In the genomic region with DNA sequence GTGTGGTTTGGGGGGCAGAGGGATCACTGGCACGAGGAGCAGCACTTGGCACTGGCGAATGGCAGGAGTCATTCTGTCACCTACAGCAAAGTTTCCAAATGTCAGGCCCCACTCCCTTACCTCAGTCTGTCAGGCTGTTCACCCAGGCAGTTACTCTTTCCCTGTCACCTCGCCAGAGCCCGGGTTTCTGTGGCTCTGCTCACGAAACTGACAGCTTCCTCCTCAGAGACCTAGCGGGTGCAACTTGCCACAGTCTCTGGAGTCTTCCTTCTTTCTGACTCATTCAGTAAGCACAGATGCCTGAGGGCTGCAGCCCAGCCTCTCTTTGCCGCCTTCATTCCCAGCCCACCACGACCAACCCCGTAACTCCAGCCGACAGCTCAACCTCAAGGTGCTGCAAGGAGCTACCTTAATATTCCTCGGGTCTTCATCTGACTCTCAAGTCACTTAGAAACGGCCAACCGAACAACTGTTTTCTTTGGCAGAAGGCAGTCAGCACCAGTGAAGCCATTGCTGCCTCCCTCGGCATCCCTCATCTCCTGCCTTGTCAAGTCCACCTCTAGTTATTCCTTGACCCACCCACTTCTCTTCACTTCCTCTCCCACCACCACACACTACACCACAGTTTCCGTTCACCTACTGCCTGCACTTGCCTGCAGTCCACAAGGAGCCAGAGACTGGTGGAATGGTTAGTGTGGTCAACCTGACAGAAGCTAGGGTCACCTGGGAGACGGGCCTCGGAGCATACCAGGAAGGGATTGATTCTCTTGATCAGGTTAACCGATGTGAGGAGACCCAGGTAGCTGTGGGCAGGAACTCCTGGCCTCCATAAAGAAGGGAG, we compare ENCODE assay signal across 7 mouse cellular contexts. TPM values are rescaled to one million over a fixed set of nuclear protein-coding genes. Genes with fewer than 3 reads are reported as not detected.
DNase-seq lines count a peak whose midpoint lies in the region; ATAC-seq and TF ChIP-seq lines count a peak whose summit lies in the region.

No protein-coding gene starts in this region.

- H3K9ac ChIP-seq in hindbrain, embryonic 15.5 days: peak overlapping the region; percentile 80; the same call in 1 of the 2 replicates
- peak overlapping the region; percentile 71 for H3K9ac ChIP-seq in neural tube, embryonic 15.5 days (replicated peaks)

- TF ChIP-seq CTCF in lung, adult 2 months (IDR thresholded peaks at IDR 0.05; ENCODE audit: insufficient read depth, low read length): no peak

- H3K36me3 ChIP-seq in hindbrain, embryonic 15.5 days: peaks cover 21% of the 10 kb centered on the region
- H3K36me3 ChIP-seq in neural tube, embryonic 15.5 days: peaks cover 30% of the 10 kb centered on the region

- peak overlapping the region; percentile 90; the same call in 1 of the 2 replicates for H3K27ac ChIP-seq in hindbrain, embryonic 15.5 days (replicated peaks)
- H3K27ac ChIP-seq in neural tube, embryonic 15.5 days (replicated peaks): peak overlapping the region; percentile 92; the same call in 1 of the 2 replicates

- peaks cover 42% of the 10 kb centered on the region for H3K4me1 ChIP-seq in hindbrain, embryonic 15.5 days (replicated peaks)
- peaks cover 13% of the 10 kb centered on the region for H3K4me1 ChIP-seq in lung, adult 2 months (ENCODE audit: control insufficient read depth, insufficient read depth, low read length)
- peaks cover 43% of the 10 kb centered on the region for H3K4me1 ChIP-seq in neural tube, embryonic 15.5 days

- peak overlapping the region; percentile 75 for H3K4me3 ChIP-seq in hindbrain, embryonic 15.5 days
- peak overlapping the region; percentile 81 for H3K4me3 ChIP-seq in lung, adult 2 months (replicated peaks; ENCODE audit: extremely low read depth, low read depth, low read length)
- peak overlapping the region; percentile 94 for H3K4me3 ChIP-seq in neural tube, embryonic 15.5 days (replicated peaks)

- 72% methylated on average over 18 of the region's 18 CpGs for WGBS in hindbrain, embryonic 15.5 days
- 49% methylated on average over 18 of the region's 18 CpGs for WGBS in lung, adult 2 months
- 70% methylated on average over 18 of the region's 18 CpGs for WGBS in neural tube, embryonic 15.5 days

- no peak for ATAC-seq in hindbrain, embryonic 15.5 days (ENCODE audit: low FRiP score, low read depth)
- ATAC-seq in neural tube, embryonic 15.5 days (ENCODE audit: low FRiP score): no peak

- no peaks in the 10 kb centered on the region for H3K27me3 ChIP-seq in hindbrain, embryonic 15.5 days
- H3K27me3 ChIP-seq in neural tube, embryonic 15.5 days (replicated peaks): no peaks in the 10 kb centered on the region

- DNase-seq in spleen, adult 18-20 months: peak; percentile 46 to 48
- no peak for DNase-seq in spleen, postnatal 14 days (ENCODE audit: low spot score in 2 of 2)
- peak; percentile 58 to 68 for DNase-seq in cerebellum, postnatal 14 days
- no peak for DNase-seq in lung, adult 2 months
- DNase-seq in gastrocnemius, adult 18-20 months (ENCODE audit: low spot score): no peak

- H3K9me3 ChIP-seq in hindbrain, embryonic 15.5 days: no peaks in the 10 kb centered on the region
- no peaks in the 10 kb centered on the region for H3K9me3 ChIP-seq in neural tube, embryonic 15.5 days (replicated peaks)

- peak overlapping the region; percentile 97 for H3K4me2 ChIP-seq in hindbrain, embryonic 15.5 days
- H3K4me2 ChIP-seq in neural tube, embryonic 15.5 days: peak overlapping the region; percentile 88

- TF ChIP-seq POLR2A in lung, adult 2 months (IDR thresholded peaks at IDR 0.05; ENCODE audit: borderline replicate concordance, extremely low read depth, low read depth, low read length): no peak

RNA-seq across cellular contexts. Expression of gene Slc35c2, which starts 1.1 kb away (rescaled TPM):
- 69.2 and 72.5 TPM in 2 replicates for polyA plus RNA-seq in hindbrain, embryonic 15.5 days (2015; fragmentation: Nextera tagmentation; extraction: Ambion mirVana)
- polyA plus RNA-seq in lung, adult 2 months (2012; rRNA removed): 52.3 and 55.0 TPM in 2 replicates
- polyA plus RNA-seq in neural tube, embryonic 15.5 days (2015; fragmentation: Nextera tagmentation; extraction: Ambion mirVana): 65.6 and 68.3 TPM in 2 replicates
- 10 to 100 TPM; 19.4 to 20.0 TPM for total RNA-seq in gastrocnemius, adult 18-20 months (2021)

RNA-seq across cellular contexts. Expression of gene Elmo2, which starts 39.7 kb away (rescaled TPM):
- polyA plus RNA-seq in hindbrain, embryonic 15.5 days (2015; fragmentation: Nextera tagmentation; extraction: Ambion mirVana): 94.3 and 101 TPM in 2 replicates
- polyA plus RNA-seq in lung, adult 2 months (2012; rRNA removed): 95.0 and 148 TPM in 2 replicates
- polyA plus RNA-seq in neural tube, embryonic 15.5 days (2015; fragmentation: Nextera tagmentation; extraction: Ambion mirVana): 85.1 and 89.1 TPM in 2 replicates
- total RNA-seq in gastrocnemius, adult 18-20 months (2021): 10 to 100 TPM; 12.4 TPM

RNA-seq across cellular contexts. Expression of gene Cdh22, which starts 51.9 kb away (rescaled TPM):
- 16.4 and 16.6 TPM in 2 replicates for polyA plus RNA-seq in hindbrain, embryonic 15.5 days (2015; fragmentation: Nextera tagmentation; extraction: Ambion mirVana)
- polyA plus RNA-seq in lung, adult 2 months (2012; rRNA removed): 2.0 and 3.0 TPM in 2 replicates
- polyA plus RNA-seq in neural tube, embryonic 15.5 days (2015; fragmentation: Nextera tagmentation; extraction: Ambion mirVana): 11.9 and 15.2 TPM in 2 replicates
- 1 to 10 TPM; 1.1 to 1.3 TPM for total RNA-seq in gastrocnemius, adult 18-20 months (2021)

Comparison
In these comparisons a context has a peak if more than half of its experiments do, and no peak if none do; other contexts are left out.
1. DNase-seq: peak in spleen, adult 18-20 months (2 of 2) and cerebellum, postnatal 14 days (2 of 2); none in spleen, postnatal 14 days (0 of 2), lung, adult 2 months (single experiment) and gastrocnemius, adult 18-20 months (single experiment).
2. Peak in every context shown above with its lines, with median percentiles within 50 percentile points of each other: H3K4me3 ChIP-seq.